Mouse (Mus musculus) thymus, postnatal 25 days (tissue): ENCODE measurements around the gene Gtf2a2.
"Not testable (repeated sequence)": the region's sequence is repeated elsewhere in the genome, so short reads cannot be mapped to it uniquely, and the experiment has no call there.

Experiments
- DNase-seq: peaks from one replicate; pipeline ENCODE4 v3.0.0; 2022

Gene Gtf2a2

DNA sequence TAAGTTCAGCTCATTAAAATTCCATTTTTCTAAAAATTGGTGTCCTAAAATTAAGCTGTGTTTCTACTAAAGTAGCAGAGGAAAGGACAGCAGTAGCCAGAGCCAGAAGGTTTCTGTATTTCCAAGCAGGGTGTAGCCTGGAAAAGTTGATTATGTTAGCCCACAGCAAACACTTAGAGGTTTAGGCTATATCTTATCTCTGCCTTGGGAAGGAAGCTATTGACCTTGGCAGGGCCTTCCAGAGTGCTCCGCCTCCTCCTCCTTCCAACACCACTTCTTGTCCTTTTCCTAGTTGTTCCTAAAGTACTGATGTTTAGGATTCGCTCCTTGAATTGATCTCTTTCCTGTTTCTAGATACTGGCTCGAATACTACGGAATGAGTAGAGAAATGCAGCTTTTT is 9.7 kb downstream of the Gtf2a2 start:
- DNase-seq, result no peak

GRCm38 (mm10) chr9:70023615-70024014 is 11.3 kb downstream of the Gtf2a2 start:
- DNase-seq, result not testable (repeated sequence)

- no peak for DNase-seq
These were observed 12.3 kb downstream of the Gtf2a2 start for GRCm38 (mm10) chr9:70024648-70025047.

DNA sequence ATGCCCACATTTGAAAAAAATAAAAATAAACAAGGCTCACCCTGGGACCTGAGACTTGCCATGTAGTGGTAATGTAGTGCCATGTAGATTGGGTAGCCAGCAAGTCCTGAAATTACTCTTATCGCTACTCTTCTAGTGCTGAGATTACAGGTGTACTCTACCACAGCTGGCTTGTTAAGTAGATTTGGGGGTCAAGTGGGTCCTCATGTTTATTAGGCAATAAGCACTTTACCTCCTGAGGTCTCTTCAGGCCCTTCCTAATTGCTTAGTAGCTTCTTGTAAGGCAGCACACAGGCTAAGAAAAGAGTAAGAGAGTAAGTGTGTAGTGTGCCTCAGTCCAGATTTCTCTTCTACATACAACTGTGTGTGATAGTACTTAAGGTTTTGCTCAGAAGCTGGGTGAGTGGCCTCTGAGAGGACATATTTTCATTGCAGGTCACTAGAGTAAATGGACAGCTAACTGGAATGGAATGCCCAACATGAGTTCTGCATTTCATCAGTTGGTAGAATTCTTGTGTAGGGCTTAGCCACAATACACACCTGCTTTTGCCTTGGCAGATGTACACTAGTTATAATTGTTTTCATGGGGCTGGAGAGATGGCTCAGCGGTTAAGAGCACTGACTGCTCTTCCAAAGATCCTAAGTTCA is 13.1 kb downstream of the Gtf2a2 start:
- DNase-seq, result no peak

DNA sequence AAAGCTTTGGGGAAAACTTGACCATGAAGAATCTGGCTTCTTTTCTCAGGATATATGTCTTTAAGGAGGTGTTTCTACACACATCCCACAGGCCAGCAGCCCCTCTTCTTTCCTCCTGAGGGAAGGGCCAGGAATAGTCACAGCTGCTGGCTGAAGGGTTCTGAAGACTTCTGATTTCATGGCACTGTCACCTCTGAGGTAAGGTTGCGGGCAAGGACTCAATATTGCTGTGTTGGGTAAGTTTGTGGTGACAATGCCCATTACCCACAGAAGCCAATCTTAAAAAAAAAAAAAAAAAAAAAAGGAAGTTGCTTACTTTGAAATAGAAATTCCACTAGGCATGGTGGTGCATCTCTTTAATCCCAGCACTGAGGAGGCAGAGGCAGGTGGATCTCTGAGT is 19.8 kb downstream of the Gtf2a2 start:
- no peak for DNase-seq

DNA sequence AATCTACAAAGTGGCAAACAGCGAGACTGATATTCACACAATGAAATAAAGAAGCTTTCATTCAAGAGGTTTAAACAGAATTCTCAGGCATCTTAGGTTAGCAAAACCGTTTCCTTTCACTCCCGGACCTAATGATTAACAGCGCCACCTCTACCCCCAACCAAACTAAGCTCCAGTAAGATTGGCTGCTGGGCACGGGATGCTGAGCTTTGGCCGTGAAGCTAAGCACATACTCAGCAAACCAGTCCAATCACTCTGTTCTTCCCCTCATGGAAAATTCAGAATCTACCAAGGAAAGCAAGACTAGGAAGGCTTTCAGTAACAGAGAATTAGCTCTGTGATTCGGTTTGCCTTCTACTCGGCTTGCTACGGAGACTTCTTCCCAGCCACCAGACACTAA is 20.7 kb downstream of the Gtf2a2 start:
- no peak for DNase-seq

DNA sequence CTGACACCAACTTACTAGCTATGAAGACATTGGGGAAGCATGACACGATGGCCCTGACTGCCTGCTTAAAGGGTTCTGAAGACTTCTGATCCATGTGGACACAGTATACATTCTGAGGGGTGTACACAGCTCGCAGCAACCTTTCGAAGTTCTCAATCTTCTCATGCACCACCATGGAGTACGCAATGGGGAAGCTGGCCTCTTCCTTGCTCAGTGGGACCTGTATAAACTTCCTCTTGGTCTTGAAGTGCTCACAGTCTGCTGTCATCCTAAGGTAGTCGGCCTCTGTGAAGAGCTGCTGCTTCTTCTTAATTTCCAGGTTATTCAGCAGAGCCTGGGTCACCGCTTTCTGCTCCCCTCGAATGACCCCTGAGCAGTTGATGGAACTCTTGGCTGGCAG is 22.4 kb downstream of the Gtf2a2 start:
- no peak for DNase-seq

- peak; percentile 38 for DNase-seq
These were observed 24.3 kb downstream of the Gtf2a2 start for GRCm38 (mm10) chr9:70036646-70037045.

DNA sequence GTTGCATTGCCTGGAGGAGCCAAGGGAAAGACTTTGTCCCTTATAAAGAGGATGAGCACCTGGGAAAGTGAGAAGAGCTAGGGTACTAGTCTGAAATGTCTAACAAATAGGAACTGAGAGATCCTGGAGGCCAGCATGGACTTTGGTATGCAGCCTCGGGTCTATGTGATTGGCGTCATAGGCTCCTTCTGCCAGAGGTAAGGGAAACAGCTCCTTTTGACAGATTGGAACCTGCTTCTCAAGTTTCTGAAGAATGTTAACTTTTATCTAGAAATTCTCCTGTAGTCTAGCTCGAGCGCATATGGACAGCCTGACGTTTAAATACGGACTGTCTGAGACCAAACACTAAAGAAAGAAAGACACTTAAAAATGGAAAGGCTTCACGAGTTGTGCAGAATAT is 25.6 kb downstream of the Gtf2a2 start, which contains the start of gene Gcnt3:
Gene Gcnt3 (minus strand): TSS at position 101 of the 400 bp plus-strand sequence.
- DNase-seq, result no peak

DNA sequence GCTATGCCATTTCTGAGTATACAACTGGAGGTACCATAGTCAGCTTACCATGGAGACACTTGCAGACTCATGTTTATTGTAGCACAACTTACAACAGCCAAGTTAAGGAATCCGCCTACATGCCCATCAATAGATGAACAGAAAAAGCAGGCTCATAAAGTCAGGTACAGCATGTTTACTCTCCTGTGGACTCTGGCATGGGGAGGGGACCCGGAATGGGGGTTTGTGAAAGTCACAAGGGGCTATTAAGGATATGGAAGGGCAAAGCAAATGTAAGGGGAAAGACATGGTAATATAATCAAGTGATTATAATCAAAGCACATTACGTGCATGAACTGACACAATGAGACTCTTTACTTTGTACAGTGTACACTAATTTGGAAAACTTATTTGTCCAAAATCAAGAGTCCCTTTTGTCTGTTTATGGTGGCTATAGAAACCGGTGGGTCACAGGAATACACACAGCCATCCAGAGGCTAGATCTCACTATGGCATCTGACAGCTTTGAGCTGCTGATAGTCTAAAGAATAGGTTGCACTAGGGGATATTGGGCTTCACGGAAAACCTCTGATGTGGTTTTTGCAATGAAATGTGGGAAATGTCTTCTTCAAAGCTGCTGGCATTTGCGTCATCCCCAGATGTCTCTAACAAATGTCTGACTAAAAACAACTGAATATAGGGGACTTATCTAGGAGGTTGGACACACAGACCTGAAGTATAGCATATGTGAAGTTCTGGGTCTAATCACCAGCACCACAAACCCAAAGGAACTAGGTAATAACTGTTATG is 27.4 kb downstream of the Gtf2a2 start:
- peak; percentile 19 for DNase-seq

DNA sequence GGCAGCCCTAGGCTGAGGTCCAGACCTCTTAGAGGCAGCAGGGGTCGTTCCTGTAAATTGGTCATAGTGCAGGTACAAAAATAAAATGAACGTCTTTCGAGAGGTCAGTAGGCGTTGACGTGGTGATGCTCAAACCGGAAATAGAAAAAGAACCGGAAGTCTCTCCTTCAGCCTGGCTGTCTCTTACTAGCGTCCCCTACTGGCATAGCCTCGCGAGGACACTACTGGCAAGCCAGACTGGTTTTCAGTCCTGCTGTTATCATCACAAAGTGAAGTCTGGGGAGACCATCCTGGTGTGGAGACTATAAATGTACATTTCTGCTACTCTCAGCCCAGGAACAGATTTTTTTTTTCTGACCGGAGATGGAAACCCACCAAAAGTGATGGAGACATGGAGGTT is 28.2 kb downstream of the Gtf2a2 start:
- no peak for DNase-seq

DNA sequence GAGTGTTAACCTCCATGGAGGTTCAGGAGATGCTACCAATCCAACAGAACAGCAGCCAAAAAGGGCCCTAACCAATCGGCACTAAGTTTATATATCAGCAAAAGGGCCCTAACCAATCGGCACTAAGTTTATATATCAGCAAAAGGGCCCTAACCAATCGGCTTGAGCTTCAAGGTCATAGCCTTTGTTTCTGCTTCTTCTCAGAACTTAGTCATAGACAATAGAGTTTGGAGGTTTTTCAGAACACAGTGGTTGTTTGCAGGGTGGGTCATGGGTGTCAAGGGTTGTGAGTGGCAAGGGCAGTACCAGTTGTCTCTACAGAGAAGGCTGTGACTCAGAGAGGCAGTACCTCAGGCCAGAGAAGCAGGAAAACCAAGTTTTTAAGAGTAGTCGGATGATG is 29.8 kb downstream of the Gtf2a2 start:
- no peak for DNase-seq

GRCm38 (mm10) chr9:70042935-70043334 is 30.6 kb downstream of the Gtf2a2 start:
- no peak for DNase-seq

GRCm38 (mm10) chr9:70044865-70045264 is 32.5 kb downstream of the Gtf2a2 start:
- no peak for DNase-seq

DNA sequence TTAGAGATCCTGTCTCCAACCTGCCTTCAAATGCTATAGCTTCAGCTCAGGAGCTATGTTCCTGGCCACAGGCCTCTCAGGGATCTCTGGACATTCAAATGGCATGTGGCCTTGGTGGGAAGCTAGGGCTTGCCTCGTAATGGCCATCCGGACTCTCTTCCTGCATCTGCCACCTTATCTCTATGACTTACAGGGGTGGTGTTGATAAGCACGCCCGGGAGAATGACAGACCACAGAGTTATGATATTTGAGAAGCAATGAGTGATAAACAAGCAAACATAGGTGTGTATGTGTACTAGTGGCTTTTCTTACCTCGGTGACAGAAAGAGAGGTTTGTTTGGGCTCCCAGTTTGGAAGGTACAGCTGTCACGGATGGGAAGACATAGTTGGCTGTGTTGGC is 33.9 kb downstream of the Gtf2a2 start:
- no peak for DNase-seq

DNA sequence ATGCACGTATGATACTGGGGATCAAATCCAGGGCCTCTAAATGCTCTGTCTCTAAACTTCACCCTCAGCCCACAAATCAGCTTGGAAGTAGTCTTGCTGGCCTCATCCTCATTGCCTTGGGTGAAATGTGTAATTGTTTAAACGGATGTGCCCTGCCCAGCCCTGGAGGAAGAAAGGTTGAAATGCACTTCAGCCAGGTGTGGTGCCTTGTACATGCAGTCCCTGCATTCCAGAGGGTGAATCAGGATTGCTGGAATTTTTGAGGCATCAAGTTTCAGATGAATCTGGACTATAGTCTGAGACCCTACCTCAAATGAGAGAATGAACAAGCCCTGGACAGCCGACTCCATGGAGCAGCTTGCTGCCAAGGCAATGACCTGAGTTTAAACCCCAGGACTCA is 35.5 kb downstream of the Gtf2a2 start:
- no peak for DNase-seq

DNA sequence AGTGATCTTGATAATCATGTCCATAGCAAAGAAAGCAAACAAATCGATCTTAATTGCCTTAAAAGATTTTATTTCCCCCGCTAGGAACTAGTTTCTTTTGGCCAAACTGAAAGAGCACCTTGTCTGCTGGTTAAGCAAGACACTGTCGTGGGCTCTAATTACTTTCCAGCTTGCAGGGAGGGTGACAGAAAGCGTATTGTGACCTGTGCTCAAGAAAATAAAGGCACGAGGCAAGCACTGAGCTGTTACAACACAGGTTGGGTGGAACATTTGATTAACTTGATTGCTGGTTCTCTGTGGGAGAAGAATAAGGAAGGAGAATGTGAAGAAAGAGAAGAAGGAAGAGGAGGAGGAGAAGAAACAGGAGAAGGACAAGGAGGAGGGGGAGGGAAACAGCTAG is 35.9 kb downstream of the Gtf2a2 start:
- DNase-seq, result no peak

GRCm38 (mm10) chr9:70048751-70049415 is 36.5 kb downstream of the Gtf2a2 start:
- DNase-seq, result no peak

DNA sequence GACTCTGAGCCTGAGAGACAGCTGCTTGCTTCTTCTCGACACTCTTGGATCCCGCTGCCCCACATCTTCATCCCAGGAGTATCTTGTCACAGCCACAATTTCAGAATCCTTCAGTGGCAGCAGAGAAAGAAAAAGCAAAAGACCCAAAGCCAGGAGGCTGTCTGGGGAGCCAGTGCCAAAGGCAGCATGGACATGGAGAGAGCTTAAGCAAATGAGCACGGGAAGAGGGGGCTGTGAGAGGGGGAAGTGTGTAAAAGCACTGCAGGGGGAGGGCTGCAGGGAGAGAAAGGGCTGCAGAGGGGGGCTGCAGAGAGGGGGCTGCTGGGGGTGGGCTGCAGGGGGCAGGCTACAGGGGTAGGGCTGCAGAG is 37.0 kb downstream of the Gtf2a2 start:
- DNase-seq, result no peak

GRCm38 (mm10) chr9:70049839-70050238 is 37.5 kb downstream of the Gtf2a2 start:
- no peak for DNase-seq

DNA sequence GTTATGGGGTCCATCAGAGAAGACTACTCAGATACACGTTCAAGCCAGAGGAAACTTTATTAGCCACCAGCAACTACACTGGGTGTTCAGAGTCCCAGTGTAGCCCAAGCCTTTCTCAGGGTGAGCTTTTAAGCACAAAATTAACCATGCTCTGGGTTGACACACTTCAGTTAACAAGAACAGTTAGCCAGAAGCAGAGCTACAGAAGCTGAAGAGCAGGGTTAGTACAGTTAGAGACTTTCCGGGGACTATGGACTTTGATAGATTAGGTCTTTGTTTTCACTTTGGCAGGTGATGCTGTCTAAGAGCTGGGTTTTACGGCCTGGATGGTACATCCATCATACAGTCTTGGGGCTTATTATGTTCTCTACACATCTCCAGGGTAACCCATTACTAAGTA is 40.4 kb downstream of the Gtf2a2 start:
- DNase-seq, result no peak

DNA sequence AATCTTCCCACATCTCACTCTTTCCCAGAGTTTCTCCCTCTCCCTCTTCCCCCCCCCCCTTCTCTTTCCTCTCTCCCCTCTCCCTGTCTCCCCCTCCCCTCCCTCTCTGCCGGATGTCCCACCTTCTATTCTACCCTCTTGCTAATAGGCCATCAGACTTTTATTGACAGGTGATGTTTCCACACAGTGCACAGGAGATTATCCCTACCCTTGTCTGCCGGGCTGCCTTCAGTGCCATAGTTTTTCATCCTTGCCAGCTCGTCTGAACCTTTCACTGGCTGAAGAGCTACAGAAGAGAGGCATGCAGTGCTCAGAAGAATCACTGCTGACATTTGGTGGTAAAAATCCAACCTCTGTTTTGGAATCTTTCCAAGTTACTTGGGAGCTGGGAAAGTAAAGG is 41.1 kb downstream of the Gtf2a2 start:
- no peak for DNase-seq

GRCm38 (mm10) chr9:70062012-70062411 is 49.7 kb downstream of the Gtf2a2 start:
- no peak for DNase-seq

GRCm38 (mm10) chr9:70067497-70067896 is 55.1 kb downstream of the Gtf2a2 start:
- DNase-seq, result no peak
